Mouse (Mus musculus) liver, adult 10 weeks (tissue): Measurements from ENCODE around the gene Notum. TPM values are rescaled to one million over a fixed set of nuclear protein-coding genes. Genes with fewer than 3 reads are reported as not detected.

Source experiments
- polyA plus RNA-seq: library from polyadenylated mRNA; stranded (reverse); fragments of 350-450 nt; fragmentation: Illumina TruSeq; extraction: RNeasy Lipid Tissue Mini Kit (QIAGEN cat#74804); gene quantifications from one replicate; pipeline ENCODE4 v1.2.3, GENCODE M21; 2014; ENCODE audit warnings: low read depth, low replicate concordance

Notum gene
- polyA plus RNA-seq, result 1.4 TPM

GRCm38 (mm10) chr11:120661076-120661460 is at the start of gene Notum:
Gene Notum, minus strand, starts transcription at chr11:120661175.

DNA sequence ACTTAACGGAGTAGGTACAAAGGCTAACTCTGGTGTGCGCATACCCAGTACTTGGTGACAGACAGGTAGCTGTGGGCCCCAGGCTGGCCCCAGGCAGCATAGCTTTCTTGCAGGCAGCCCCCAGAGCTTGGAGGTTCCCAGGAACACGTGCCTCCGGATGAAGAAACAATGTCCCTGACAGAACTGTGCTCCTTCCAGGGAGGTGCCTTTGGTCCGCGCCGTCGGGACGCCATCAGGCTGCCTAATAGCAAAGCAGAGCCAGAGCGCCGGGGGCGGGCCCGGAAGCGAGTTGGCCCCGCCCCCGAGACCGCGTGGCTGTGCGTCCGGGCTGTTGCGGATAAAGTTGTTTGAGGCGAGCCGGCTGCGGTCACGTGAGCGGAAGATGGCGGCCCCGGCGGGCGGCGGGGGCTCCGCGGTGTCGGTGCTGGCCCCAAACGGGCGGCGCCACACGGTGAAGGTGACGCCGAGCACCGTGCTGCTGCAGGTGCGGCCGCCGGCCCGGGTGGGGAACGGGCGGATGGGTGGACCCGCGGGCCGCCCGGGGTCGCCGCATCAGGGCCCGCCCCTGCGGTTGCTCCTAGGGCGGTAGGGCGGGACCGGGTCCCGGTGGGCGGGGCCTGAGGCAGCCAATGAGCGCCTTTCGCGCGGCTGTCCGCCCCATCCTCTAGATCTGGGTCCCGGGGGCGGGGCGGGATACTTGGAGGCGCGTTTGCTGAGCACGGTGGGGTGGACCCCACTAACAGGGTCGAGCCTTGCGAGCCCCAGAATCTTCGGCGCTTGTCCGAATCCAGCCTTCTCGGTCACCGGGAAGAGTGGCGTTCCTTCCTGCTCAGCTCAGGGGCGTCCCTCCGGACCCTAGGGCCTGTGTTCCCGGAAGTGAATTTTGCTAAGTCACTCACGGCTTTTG is 12.0 kb upstream of the Notum start, which contains the start of gene Aspscr1:
Gene Aspscr1, plus strand, starts transcription at position 287 of the 907 bp plus-strand sequence.

DNA sequence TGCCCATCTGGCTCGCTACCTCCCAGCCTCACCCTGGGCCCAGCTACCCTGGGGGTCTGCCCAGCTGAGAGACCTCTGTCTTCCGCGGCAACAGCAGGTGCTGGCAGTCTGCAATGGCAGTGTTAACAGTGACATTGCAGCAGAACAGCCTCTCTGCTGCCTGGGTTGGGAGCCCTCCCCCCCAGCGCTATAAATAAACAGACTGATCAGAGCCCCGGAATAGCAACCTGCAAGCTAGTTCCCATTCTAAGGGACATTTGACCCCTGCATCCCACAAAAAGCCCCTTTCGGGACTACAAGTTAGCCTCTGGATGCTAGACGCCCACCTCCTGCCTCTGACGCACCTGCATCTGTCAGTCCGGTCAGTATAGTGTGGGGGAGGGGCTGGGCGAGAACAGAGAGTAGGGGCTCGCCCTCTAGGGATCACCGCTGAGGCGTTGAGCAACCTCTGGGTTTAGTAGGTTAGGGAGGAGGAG is 12.9 kb downstream of the Notum start, which contains the start of gene Myadml2:
Gene Myadml2, minus strand, starts transcription at position 158 of the 476 bp plus-strand sequence.

DNA sequence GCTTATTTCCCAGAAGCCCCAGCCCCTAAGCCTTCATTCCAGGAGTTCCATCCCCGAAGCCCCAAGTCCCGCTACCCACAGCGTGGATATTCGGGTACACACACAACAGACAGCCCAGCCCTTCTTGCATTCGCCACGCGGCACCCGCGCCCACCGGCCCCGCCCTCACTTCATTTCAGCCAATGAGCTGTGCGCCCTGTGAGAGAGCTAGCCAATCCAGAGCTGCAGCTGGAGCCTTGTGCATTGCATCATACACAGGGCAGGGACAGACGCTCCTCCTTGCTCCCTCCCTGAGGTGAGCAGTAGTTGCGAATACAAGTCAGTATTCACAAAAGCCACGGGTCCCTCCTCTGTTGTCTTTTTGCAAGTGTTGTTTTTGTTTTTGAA is 17.4 kb downstream of the Notum start, which contains the start of gene Pycr1:
Gene Pycr1, minus strand, starts transcription at position 169 of the 387 bp plus-strand sequence.

GRCm38 (mm10) chr11:120633520-120634343 is 27.2 kb downstream of the Notum start, which contains the start of gene Mafg:
Gene Mafg, minus strand, starts transcription at chr11:120633600.

GRCm38 (mm10) chr11:120625152-120625775 is 35.7 kb downstream of the Notum start, which contains the start of gene Sirt7:
Gene Sirt7, minus strand, starts transcription at chr11:120625240.

GRCm38 (mm10) chr11:120617519-120618112 is 43.4 kb downstream of the Notum start, which contains the start of gene Pcyt2:
Gene Pcyt2, minus strand, starts transcription at chr11:120617936.

GRCm38 (mm10) chr11:120608241-120609034 is 52.5 kb downstream of the Notum start, which contains the start of gene Npb:
Gene Npb, plus strand, starts transcription at chr11:120608477.

Other genes with a start within 250 kb of the Notum start
- gene Nploc4, start 223.5 kb downstream of the Notum start, polyA plus RNA-seq, result 20.5 TPM
- gene Tspan10, start 218.5 kb downstream of the Notum start, polyA plus RNA-seq, result not detected
- not detected for gene Pde6g, start 207.7 kb downstream of the Notum start, polyA plus RNA-seq
- 0.56 TPM for gene Oxld1, start 203.1 kb downstream of the Notum start, polyA plus RNA-seq
- gene Ccdc137, start 203.1 kb downstream of the Notum start, polyA plus RNA-seq, result 5.4 TPM
- 6.2 TPM for gene Arl16, start 193.6 kb downstream of the Notum start, polyA plus RNA-seq
- gene Mrpl12, start 176.6 kb downstream of the Notum start, polyA plus RNA-seq, result 8.1 TPM
- 5.5 TPM for gene Slc25a10, start 169.3 kb downstream of the Notum start, polyA plus RNA-seq
- gene Gcgr, start 130.5 kb downstream of the Notum start, polyA plus RNA-seq, result 16.2 TPM
- gene Mcrip1, start 111.4 kb downstream of the Notum start, polyA plus RNA-seq, result 1.0 TPM
- gene Ppp1r27, start 110.0 kb downstream of the Notum start, polyA plus RNA-seq, result not detected
- gene P4hb, start 87.9 kb downstream of the Notum start, polyA plus RNA-seq, result 507 TPM
- gene Arhgdia, start 79.6 kb downstream of the Notum start, polyA plus RNA-seq, result 9.6 TPM
- 8.3 TPM for gene Alyref, start 62.8 kb downstream of the Notum start, polyA plus RNA-seq
- gene Anapc11, start 62.8 kb downstream of the Notum start, polyA plus RNA-seq, result 5.2 TPM
- gene Npb, start 52.7 kb downstream of the Notum start, polyA plus RNA-seq, result not detected
- 110 TPM for gene Pcyt2, start 43.2 kb downstream of the Notum start, polyA plus RNA-seq
- gene Sirt7, start 35.9 kb downstream of the Notum start, polyA plus RNA-seq, result 8.9 TPM
- gene Mafg, start 27.6 kb downstream of the Notum start, polyA plus RNA-seq, result 13.1 TPM
- gene Pycr1, start 17.4 kb downstream of the Notum start, polyA plus RNA-seq, result not detected
- gene Myadml2, start 13.0 kb downstream of the Notum start, polyA plus RNA-seq, result not detected
- 5.6 TPM for gene Aspscr1, start 11.8 kb upstream of the Notum start, polyA plus RNA-seq
- gene Cenpx, start 52.6 kb upstream of the Notum start, polyA plus RNA-seq, result 4.1 TPM
- 0.16 TPM for gene Lrrc45, start 52.8 kb upstream of the Notum start, polyA plus RNA-seq
- gene Rac3, start 60.3 kb upstream of the Notum start, polyA plus RNA-seq, result not detected
- 13.1 TPM for gene Dcxr, start 66.1 kb upstream of the Notum start, polyA plus RNA-seq
- gene Cbr2, start 70.9 kb upstream of the Notum start, polyA plus RNA-seq, result not detected
- not detected for gene Hmga1b, start 101.6 kb upstream of the Notum start, polyA plus RNA-seq
- 0.87 TPM for gene Rfng, start 123.0 kb upstream of the Notum start, polyA plus RNA-seq
- 8.5 TPM for gene Gps1, start 123.1 kb upstream of the Notum start, polyA plus RNA-seq
- gene Dus1l, start 135.2 kb upstream of the Notum start, polyA plus RNA-seq, result 16.2 TPM
- 6.6 TPM for gene Fasn, start 163.4 kb upstream of the Notum start, polyA plus RNA-seq